Comparison of ENCODE assay signal across 18 mouse cellular contexts in the genomic region with DNA sequence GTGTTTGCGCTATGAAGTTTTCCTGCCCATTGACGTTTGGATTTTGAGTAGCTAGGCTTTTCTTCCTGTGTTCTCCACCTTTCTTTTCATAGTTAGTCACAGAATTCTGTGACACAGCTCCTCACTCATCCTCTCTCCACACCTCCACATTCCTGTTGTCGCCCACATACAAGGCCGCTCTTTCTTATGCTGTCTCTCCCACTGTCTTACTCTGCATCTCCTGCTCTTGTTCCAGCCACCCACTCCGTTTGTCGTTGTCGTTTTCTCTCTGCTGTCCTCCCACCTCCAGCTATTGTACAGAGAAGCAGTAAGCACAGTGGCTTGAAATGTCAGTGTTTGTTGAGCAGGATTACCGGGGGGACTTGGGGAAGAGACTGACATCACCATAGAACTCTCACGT.
DNase-seq lines count a peak whose midpoint lies in the region.
"Had no signal": no experiment of that assay in that cellular context is flagged by ENCODE, and none has a peak within 500 bp of the region (broad histone marks: within the 10 kb centered on the region; RNA-seq: fewer than 3 reads in every experiment).

No protein-coding gene starts in this region.

- DNase-seq in layer of hippocampus, adult 9-11 months, result peak; percentile 13
- no peak for DNase-seq in layer of hippocampus, postnatal 10 days (ENCODE audit: low spot score in 2 of 2)
- peak; percentile 43 for DNase-seq in right cerebral cortex, postnatal 25 days
- DNase-seq in right cerebral cortex, postnatal 14 days, result no peak
- DNase-seq in left cerebral cortex, postnatal 14 days (ENCODE audit: low spot score in 2 of 2), result peak; percentile 19 to 51
- DNase-seq in ovary, postnatal 36 days (ENCODE audit: low spot score), result no peak
- no peak for DNase-seq in cerebellum, postnatal 25 days
- DNase-seq: adrenal gland, adult 2 months; adrenal gland, postnatal 36 days; B cell, adult 2 months; cerebellum, adult 2 months; cerebellum, postnatal 14 days; gastrocnemius, postnatal 14 days; kidney, postnatal 14 days; lung, embryonic 14.5 days; lung, postnatal 14 days; thymus, adult 2 months; thymus, postnatal 4 days had no signal

- intact Hi-C loops in left cerebral cortex, postnatal 14 days (cut with DNase I), result no loop called here

Comparison
In these comparisons a context has a peak if more than half of its experiments do, and no peak if none do; other contexts are left out.
1. DNase-seq: peak in layer of hippocampus, adult 9-11 months (single experiment), right cerebral cortex, postnatal 25 days (single experiment) and left cerebral cortex, postnatal 14 days (2 of 2); none in layer of hippocampus, postnatal 10 days (0 of 2), right cerebral cortex, postnatal 14 days (single experiment), ovary, postnatal 36 days (single experiment) and cerebellum, postnatal 25 days (0 of 2).